Mouse (Mus musculus) erythroblast, embryonic 14.5 days (primary cell): ENCODE data around the gene Gpr65.

Experiments used
- GATA1 ChIP-seq: IDR thresholded peaks from 2 replicates; pipeline ENCODE4 v1.6.1; 2012; ENCODE audit warnings: low read length, inconsistent platforms, mixed read lengths
- TAL1 ChIP-seq: IDR thresholded peaks from 3 replicates; pipeline ENCODE4 v1.6.1; 2012; ENCODE audit warnings: low read length, inconsistent platforms, mixed read lengths

- no peak for TF ChIP-seq GATA1
- TF ChIP-seq TAL1 = no peak
Observed at GRCm38 (mm10) chr12:98272433-98272832, 4.0 kb downstream of the Gpr65 start.
